Mouse (Mus musculus): ENCODE measurements around the gene Ran.

DNA sequence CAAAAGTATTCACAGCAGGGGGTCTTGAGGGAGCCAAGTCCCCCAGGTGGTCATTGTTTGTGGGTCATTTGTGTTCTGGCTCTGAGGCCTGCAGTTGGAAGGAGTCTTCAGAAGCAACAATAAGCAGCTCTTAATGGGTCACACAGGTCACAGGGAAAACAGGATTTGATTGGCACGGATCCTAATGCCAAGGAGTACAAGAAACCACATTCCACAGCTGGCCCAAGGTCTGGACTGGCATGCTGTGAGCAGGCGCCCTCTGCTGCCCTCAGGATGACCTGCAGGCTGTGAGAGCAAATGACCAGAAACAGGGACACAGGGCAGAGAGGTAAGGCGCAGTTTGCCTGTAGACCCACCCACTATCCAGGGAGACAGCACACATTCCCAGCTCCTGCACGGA lies 43.6 kb upstream of the Ran start:
- peak; percentile 82 for TF ChIP-seq CTCF (IDR thresholded peaks at IDR 0.05; ENCODE audit: low read depth)
- no peak for TF ChIP-seq EP300 (IDR thresholded peaks at IDR 0.05; ENCODE audit: low read depth)

Data from liver, embryonic 14.5 days (tissue).